Mouse (Mus musculus) stomach, embryonic 16.5 days (tissue): ENCODE measurements around the gene Krtap9-3. TPM values are rescaled to one million over a fixed set of nuclear protein-coding genes. Genes with fewer than 3 reads are reported as not detected.
"Not testable (repeated sequence)": the region's sequence is repeated elsewhere in the genome, so short reads cannot be mapped to it uniquely, and the experiment has no call there.

Experiments used
- ATAC-seq: fragments of 200-750 bp; cut with Nextera tagmentation; 2 replicates; pipeline ENCODE4 v1.8.0; 2017; ENCODE audit warnings: moderate number of reproducible peaks, moderate TSS enrichment; ENCODE audit not compliant: insufficient read depth, low FRiP score
- H3K27ac ChIP-seq: fragments of 300-500 bp; sonication (generic); 2 replicates; pipeline ENCODE4 v1.5.1; 2014; ENCODE audit warnings: low read length
- H3K27me3 ChIP-seq: fragments of 300-500 bp; sonication (generic); 2 replicates; pipeline ENCODE4 v1.6.1; 2014; ENCODE audit warnings: low read length, control low read depth, mixed read lengths; ENCODE audit not compliant: control insufficient read depth, insufficient read depth
- H3K36me3 ChIP-seq: fragments of 300-500 bp; sonication (generic); 2 replicates; pipeline ENCODE4 v1.6.1; 2014; ENCODE audit warnings: low read length; ENCODE audit not compliant: control insufficient read depth, insufficient read depth
- H3K4me1 ChIP-seq: fragments of 300-500 bp; sonication (generic); 2 replicates; pipeline ENCODE4 v1.6.1; 2014; ENCODE audit warnings: low read length, control low read depth, mixed read lengths; ENCODE audit not compliant: control insufficient read depth, insufficient read depth
- H3K4me2 ChIP-seq: fragments of 300-500 bp; sonication (generic); 2 replicates; pipeline ENCODE4 v1.6.1; 2014; ENCODE audit warnings: low read depth, low read length, mixed read lengths
- H3K4me3 ChIP-seq: fragments of 300-500 bp; sonication (generic); replicated peaks from 2 replicates; pipeline ENCODE4 v1.5.1; 2014; ENCODE audit warnings: mild to moderate bottlenecking, low read length
- H3K9ac ChIP-seq: fragments of 300-500 bp; sonication (generic); 2 replicates; pipeline ENCODE4 v1.6.1; 2014; ENCODE audit warnings: low read length
- H3K9me3 ChIP-seq: fragments of 300-500 bp; sonication (generic); replicated peaks from 2 replicates; pipeline ENCODE4 v1.6.1; 2016; ENCODE audit warnings: low read length, control low read depth; ENCODE audit not compliant: control insufficient read depth
- WGBS: fragments of 180-500 bp; shearing (Covaris S2); extraction: QIAGEN DNeasy Blood & Tissue Kit; methylation state at CpG from one replicate; pipeline ENCODE4 v1.1.7; 2014; 5-methylcytosine and 5-hydroxymethylcytosine counted together
- polyA plus RNA-seq: library from polyadenylated mRNA; unstranded; fragments of >200 nt; fragmentation: Nextera tagmentation; extraction: Ambion mirVana; gene quantifications from 2 replicates; pipeline ENCODE4 v1.2.1, GENCODE M21; 2015

Gene Krtap9-3
- polyA plus RNA-seq = not detected in 2 replicates

DNA sequence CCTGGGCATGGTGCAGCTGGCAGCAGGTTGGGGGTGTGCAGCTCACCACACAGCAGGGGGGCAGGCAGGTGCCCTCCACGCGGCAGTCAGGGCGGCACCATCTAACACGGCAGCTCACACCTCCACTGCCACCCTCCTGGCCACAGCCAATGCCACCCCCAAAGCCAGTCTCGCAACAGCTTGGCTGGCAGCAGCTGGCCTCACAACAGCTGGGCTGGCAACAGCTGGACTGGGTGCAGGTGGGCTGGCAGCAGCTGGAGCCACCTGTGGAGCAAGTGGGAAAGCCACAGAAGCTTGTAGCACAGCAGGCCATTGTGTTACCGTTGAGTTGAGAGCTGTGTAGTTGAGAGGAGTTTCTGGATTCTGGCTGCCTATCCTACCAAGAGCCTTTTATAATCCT lies at the start of gene Krtap9-3:
TSS of gene Krtap9-3 (minus strand) at position 364 of the 400 bp plus-strand sequence.
- not testable (repeated sequence) for H3K4me3 ChIP-seq, H3K9me3 ChIP-seq, H3K27me3 ChIP-seq, H3K27ac ChIP-seq, H3K9ac ChIP-seq, H3K4me2 ChIP-seq, ATAC-seq, H3K36me3 ChIP-seq, H3K4me1 ChIP-seq
- WGBS = 72% methylated on average over 6 of the region's 6 CpGs

DNA sequence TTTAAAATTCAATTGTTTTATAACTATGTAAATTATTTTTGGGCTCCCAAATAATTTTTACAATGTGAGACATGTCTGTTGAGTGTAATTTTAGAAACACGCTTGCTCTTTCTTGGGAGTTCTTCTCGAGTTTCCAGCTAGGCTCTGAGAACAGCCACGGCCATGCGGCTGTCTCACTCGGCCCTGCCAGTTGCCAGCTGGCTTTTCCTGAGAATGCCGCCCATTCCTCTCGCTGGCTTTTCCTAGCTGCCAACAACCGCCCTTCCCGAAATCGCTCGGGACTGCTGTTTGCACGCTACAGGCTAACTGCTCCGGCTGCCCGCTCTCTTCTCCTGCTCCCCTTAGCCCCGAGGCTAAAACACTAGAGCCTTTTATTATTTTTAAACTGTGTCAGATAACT lies 48.5 kb upstream of the Krtap9-3 start:
- Histone ChIP-seq H3K4me3 (no peak overlapping the region), H3K4me2 (no peak overlapping the region), H3K4me1 (no peaks in the 10 kb centered on the region), H3K9ac (no peak overlapping the region), H3K9me3 (no peaks in the 10 kb centered on the region), H3K27me3 (no peaks in the 10 kb centered on the region), H3K27ac (no peak overlapping the region), H3K36me3 (no peaks in the 10 kb centered on the region)
- WGBS = 84% methylated on average over 15 of the region's 15 CpGs
- ATAC-seq = no peak

DNA sequence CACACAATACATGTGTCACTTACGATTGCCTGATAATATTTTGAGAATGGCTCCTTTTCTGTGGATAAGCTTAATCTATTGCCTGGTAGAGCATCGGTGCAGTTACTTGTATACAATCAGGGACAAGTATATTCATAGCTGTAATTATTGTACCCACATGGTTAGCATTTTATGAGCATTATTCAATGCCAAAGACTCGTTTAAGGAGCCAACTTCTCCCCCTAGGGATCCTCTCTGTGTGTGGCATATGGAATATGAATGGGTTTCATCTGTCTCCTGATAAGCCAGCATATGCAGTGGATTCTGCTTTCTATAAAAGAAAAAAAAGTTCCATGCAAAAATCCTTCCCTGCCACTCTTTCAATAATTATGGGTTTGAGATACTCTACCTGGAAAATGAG lies 46.4 kb upstream of the Krtap9-3 start:
- H3K4me2 ChIP-seq = no peak overlapping the region
- WGBS = 68% methylated on average over 3 of the region's 3 CpGs
- ATAC-seq = no peak
- H3K9ac ChIP-seq = no peak overlapping the region
- no peaks in the 10 kb centered on the region for H3K27me3 ChIP-seq
- no peak overlapping the region for H3K4me3 ChIP-seq
- H3K27ac ChIP-seq = no peak overlapping the region
- H3K36me3 ChIP-seq = no peaks in the 10 kb centered on the region
- no peaks in the 10 kb centered on the region for H3K4me1 ChIP-seq
- no peaks in the 10 kb centered on the region for H3K9me3 ChIP-seq

DNA sequence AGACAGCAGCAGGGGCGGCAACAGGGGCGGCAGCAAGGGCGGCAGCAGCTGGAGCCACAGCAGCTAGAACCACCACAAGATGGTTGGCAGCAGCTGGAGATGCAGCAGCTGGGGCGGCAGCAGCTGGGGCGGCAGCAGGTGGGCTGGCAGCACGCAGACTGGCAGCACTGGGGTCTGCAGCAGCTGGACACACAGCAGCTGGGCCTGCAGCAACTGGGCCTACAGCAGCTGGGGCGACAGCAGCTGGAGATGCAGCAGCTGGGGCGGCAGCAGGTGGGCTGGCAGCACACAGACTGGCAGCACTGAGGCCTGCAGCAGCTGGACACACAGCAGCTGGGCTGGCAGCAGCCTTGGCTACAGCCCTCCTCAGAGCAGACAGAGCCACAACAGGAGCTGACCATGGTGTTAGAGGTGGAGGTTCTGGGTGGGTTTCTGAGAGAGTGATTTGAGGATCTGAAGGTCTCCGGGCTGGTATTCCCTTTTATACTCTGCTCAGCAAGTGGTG lies 45.8 kb upstream of the Krtap9-3 start, which contains the start of gene Krtap4-7:
TSS of gene Krtap4-7 (minus strand) at position 455 of the 505 bp plus-strand sequence.
- WGBS = 80% methylated on average over 9 of the region's 9 CpGs
- not testable (repeated sequence) for H3K9ac ChIP-seq, H3K36me3 ChIP-seq, H3K9me3 ChIP-seq, H3K27ac ChIP-seq, H3K4me3 ChIP-seq, ATAC-seq, H3K4me2 ChIP-seq, H3K4me1 ChIP-seq, H3K27me3 ChIP-seq

DNA sequence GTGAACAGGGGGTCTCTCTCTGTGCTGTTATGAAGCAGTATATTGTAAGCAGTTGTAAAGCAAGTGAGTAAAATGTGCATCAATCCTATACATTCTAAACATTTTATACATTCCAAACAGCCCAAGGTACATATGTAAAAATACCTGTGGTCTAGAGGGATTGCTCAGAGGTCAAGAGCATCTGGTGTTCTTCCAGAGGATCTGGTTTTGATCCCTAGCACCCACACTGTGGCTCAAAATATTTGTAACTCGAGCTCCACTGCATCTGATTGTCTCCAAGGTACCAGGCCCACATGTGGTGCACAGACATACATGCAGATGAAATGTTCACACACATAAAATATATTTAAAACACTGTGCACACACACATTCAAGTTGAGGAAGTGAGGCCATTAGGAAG lies 43.0 kb upstream of the Krtap9-3 start:
- no peak overlapping the region for H3K4me2 ChIP-seq
- H3K36me3 ChIP-seq = no peaks in the 10 kb centered on the region
- 27% methylated on average over 1 of the region's 1 CpGs for WGBS
- no peak overlapping the region for H3K27ac ChIP-seq
- H3K27me3 ChIP-seq = no peaks in the 10 kb centered on the region
- H3K4me1 ChIP-seq = no peaks in the 10 kb centered on the region
- H3K4me3 ChIP-seq = no peak overlapping the region
- no peak overlapping the region for H3K9ac ChIP-seq
- no peaks in the 10 kb centered on the region for H3K9me3 ChIP-seq
- ATAC-seq = no peak

DNA sequence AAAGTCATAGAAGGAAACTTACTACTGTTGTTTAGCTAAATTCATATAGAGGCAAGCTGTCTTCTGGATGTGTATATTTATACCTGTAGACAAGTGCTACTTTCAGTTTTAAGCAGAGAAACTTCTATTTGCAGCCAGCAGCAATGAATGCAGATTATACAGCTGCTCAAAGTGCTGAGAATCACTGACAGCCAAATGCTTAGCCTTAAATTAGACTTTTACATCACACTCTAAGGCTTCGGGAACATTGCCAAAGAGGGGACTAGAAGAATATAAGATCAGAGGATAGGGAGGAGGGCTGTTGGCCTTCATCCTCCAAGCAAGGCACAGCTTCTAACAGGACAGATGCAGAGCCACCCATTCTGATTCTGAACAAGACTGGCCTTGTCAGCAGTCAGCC lies 39.2 kb upstream of the Krtap9-3 start:
- H3K27me3 ChIP-seq = no peaks in the 10 kb centered on the region
- ATAC-seq = no peak
- H3K9me3 ChIP-seq = no peaks in the 10 kb centered on the region
- no peaks in the 10 kb centered on the region for H3K36me3 ChIP-seq
- H3K4me2 ChIP-seq = no peak overlapping the region
- no peak overlapping the region for H3K9ac ChIP-seq
- H3K4me3 ChIP-seq = no peak overlapping the region
- WGBS = 62% methylated on average over 1 of the region's 1 CpGs
- H3K27ac ChIP-seq = no peak overlapping the region
- no peaks in the 10 kb centered on the region for H3K4me1 ChIP-seq

DNA sequence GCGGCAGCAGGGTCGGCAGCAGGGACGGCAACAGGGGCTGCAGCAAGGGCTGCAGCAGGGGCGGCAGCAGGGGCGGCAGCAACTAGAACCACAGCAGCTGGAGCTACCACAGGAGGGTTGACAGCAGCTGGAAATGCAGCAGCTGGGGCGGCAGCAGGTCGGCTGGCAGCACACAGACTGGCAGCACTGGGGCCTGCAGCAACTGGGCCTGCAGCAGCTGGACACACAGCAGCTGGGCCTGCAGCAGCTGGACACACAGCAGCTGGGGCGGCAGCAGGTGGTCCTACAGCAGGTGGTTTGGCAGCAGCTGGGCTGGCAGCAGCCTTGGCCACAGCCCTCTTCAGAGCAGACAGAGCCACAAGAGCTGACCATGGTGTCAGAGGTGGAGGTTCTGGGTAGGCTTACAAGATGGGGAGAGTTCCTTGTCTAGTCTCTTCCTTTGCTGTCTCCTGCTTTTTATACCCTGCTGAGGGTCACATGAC lies 36.8 kb upstream of the Krtap9-3 start, which contains the start of gene Krtap4-2:
TSS of gene Krtap4-2 (minus strand) at position 432 of the 482 bp plus-strand sequence.
- H3K4me3 ChIP-seq = no peak within 1 kb of the TSS
- no peaks in the 10 kb centered on the region for H3K36me3 ChIP-seq
- no peak within 1 kb of the TSS for H3K27ac ChIP-seq
- no peaks in the 10 kb centered on the region for H3K4me1 ChIP-seq
- no peak within 1 kb of the TSS for H3K9ac ChIP-seq
- H3K27me3 ChIP-seq = no peaks in the 10 kb centered on the region
- WGBS = 34% methylated on average over 7 of the region's 8 CpGs
- ATAC-seq = no peak
- H3K4me2 ChIP-seq = no peak within 1 kb of the TSS
- no peaks in the 10 kb centered on the region for H3K9me3 ChIP-seq

DNA sequence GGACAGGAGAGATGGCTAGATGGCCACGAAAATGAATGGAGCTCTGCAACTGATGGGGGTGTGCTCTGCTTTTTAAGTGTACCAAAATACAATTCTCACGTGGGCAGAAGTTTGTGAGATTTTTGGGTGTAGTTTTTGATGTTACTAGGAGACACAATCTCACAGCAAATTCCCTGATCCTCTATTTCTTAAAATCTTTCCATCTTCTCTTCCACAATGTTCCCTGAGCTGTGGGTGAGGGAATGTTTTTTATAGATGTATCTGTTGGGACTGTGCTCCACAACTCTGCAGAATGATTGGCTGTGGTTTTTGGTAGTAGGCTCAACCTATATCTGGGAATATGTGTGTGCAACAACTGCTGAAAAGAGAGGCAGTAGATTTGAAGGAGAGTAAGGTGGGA lies 35.4 kb upstream of the Krtap9-3 start:
- ATAC-seq = no peak
- Histone ChIP-seq H3K9me3 (no peaks in the 10 kb centered on the region), H3K4me3 (no peak overlapping the region), H3K27ac (no peak overlapping the region), H3K9ac (no peak overlapping the region), H3K36me3 (no peaks in the 10 kb centered on the region), H3K4me2 (no peak overlapping the region), H3K27me3 (no peaks in the 10 kb centered on the region), H3K4me1 (no peaks in the 10 kb centered on the region)
- 72% methylated on average over 2 of the region's 2 CpGs for WGBS

DNA sequence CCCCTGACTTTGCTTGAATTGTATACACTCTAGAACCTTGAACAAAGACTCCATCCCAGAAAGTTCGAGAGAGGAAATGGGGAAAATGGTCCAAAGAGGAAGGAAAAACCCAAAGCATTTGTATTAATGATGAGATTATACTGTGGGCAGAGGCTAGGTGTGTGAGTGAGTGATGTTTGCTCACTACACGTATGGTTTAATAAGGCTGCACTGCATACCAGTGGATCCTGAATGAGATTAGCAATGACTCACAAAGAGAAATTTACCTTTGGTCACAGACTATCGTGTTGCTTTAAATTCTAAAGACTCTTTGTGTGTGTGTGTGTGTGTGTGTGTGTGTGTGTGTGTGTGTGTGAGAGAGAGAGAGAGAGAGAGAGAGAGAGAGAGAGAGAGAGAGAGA lies 33.0 kb upstream of the Krtap9-3 start:
- 49% methylated on average over 3 of the region's 3 CpGs for WGBS
- H3K4me2 ChIP-seq = no peak overlapping the region
- no peaks in the 10 kb centered on the region for H3K36me3 ChIP-seq
- ATAC-seq = peak; percentile 60; the same call in 1 of the 2 replicates
- no peak overlapping the region for H3K9ac ChIP-seq
- no peaks in the 10 kb centered on the region for H3K27me3 ChIP-seq
- H3K4me1 ChIP-seq = no peaks in the 10 kb centered on the region
- H3K4me3 ChIP-seq = no peak overlapping the region
- H3K9me3 ChIP-seq = no peaks in the 10 kb centered on the region
- no peak overlapping the region for H3K27ac ChIP-seq
